Mouse (Mus musculus): ENCODE data around the gene Lce3e. TPM values are rescaled to one million over a fixed set of nuclear protein-coding genes. Genes with fewer than 3 reads are reported as not detected.

The Lce3e gene
- polyA plus RNA-seq, 1 experiment from 2014 or later, result not detected

GRCm38 (mm10) chr3:93014871-93015270 lies 48.0 kb downstream of the Lce3e start:
- 39% methylated on average over 5 of the region's 5 CpGs for WGBS
- ATAC-seq (ENCODE audit: insufficient number of reproducible peaks, low FRiP score), result no peak
- H3K4me1 ChIP-seq (replicated peaks), result 0 out of 2 replicates have a peak, but pooled peaks cover 5% of the 10 kb centered on the region
- H3K36me3 ChIP-seq, result no peaks in the 10 kb centered on the region
- H3K4me2 ChIP-seq, result peak overlapping the region; percentile 92
- peak overlapping the region; percentile 65 for H3K4me3 ChIP-seq
- H3K9me3 ChIP-seq (replicated peaks), result no peaks in the 10 kb centered on the region
- peak overlapping the region; percentile 72 for H3K9ac ChIP-seq
- H3K27me3 ChIP-seq (replicated peaks), result peaks cover 15% of the 10 kb centered on the region
- H3K27ac ChIP-seq (ENCODE audit: poor library complexity, severe bottlenecking), result no peak overlapping the region

DNA sequence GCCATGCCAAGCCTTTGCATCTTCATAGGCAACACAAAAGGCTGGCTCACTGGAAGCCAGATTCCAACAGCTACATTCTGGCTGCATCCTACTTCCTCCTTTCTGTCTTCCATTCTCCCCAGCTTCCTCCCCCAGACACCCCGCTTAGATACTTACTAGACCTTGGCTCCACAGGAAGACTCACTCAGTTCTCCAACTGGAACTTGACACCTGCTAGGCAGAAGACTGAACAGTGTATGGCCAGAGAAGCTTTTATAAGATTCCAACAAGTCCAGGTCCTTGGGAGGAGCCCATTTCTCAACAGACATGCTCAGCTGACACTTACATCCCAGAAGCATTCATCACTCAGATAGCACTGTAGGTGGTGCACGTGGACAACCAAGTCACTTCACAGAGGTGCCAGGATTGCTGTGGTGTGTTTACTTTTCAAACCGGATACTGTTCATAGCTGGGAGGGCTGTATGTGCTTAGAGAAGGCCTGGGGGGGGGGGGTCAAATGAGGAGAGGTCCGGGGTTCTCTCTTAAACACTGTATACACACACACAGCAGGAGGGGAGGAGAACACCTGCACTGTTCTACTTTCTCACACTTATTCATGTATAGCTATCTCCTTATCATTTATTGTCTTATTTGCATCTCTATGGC lies 48.7 kb downstream of the Lce3e start, which contains the start of gene Crct1:
Gene Crct1 (minus strand): TSS at position 228 of the 645 bp plus-strand sequence.
- H3K9ac ChIP-seq, result peak within 1 kb of the TSS; percentile 72
- H3K36me3 ChIP-seq, result no peaks in the 10 kb centered on the region
- peak within 1 kb of the TSS; percentile 92 for H3K4me2 ChIP-seq
- WGBS, result 52% methylated on average over 4 of the region's 4 CpGs
- 0 out of 2 replicates have a peak, but pooled peaks cover 5% of the 10 kb centered on the region for H3K4me1 ChIP-seq (replicated peaks)
- peak within 1 kb of the TSS; percentile 65 for H3K4me3 ChIP-seq
- H3K27ac ChIP-seq (ENCODE audit: poor library complexity, severe bottlenecking), result no peak within 1 kb of the TSS
- H3K9me3 ChIP-seq (replicated peaks), result no peaks in the 10 kb centered on the region
- ATAC-seq (ENCODE audit: insufficient number of reproducible peaks, low FRiP score), result no peak
- H3K27me3 ChIP-seq (replicated peaks), result peaks cover 12% of the 10 kb centered on the region

Other genes starting within 250 kb of the Lce3e start
- gene Lce1f, start 246.7 kb upstream of the Lce3e start, polyA plus RNA-seq (2016; fragmentation: Nextera tagmentation; extraction: Ambion mirVana), result not detected in 2 replicates
- gene Gm38119, start 228.0 kb upstream of the Lce3e start, polyA plus RNA-seq (2016; fragmentation: Nextera tagmentation; extraction: Ambion mirVana), result not detected in 2 replicates
- gene Lce1g, start 214.7 kb upstream of the Lce3e start, polyA plus RNA-seq (2016; fragmentation: Nextera tagmentation; extraction: Ambion mirVana), result not detected in 2 replicates
- not detected in 2 replicates for gene Lce1h, start 202.0 kb upstream of the Lce3e start, polyA plus RNA-seq (2016; fragmentation: Nextera tagmentation; extraction: Ambion mirVana)
- gene Lce1i, start 188.2 kb upstream of the Lce3e start, polyA plus RNA-seq (2016; fragmentation: Nextera tagmentation; extraction: Ambion mirVana), result not detected in 2 replicates
- gene Lce1j, start 176.5 kb upstream of the Lce3e start, polyA plus RNA-seq (2016; fragmentation: Nextera tagmentation; extraction: Ambion mirVana), result not detected in 2 replicates
- not detected in 2 replicates for gene Lce1k, start 159.2 kb upstream of the Lce3e start, polyA plus RNA-seq (2016; fragmentation: Nextera tagmentation; extraction: Ambion mirVana)
- gene Kprp, start 139.8 kb upstream of the Lce3e start, polyA plus RNA-seq (2016; fragmentation: Nextera tagmentation; extraction: Ambion mirVana), result not detected in 2 replicates
- gene Lce1l, start 115.8 kb upstream of the Lce3e start, polyA plus RNA-seq (2016; fragmentation: Nextera tagmentation; extraction: Ambion mirVana), result not detected in 2 replicates
- gene 2310050C09Rik, start 96.8 kb upstream of the Lce3e start, polyA plus RNA-seq (2016; fragmentation: Nextera tagmentation; extraction: Ambion mirVana), result not detected in 2 replicates
- gene Lce3a, start 40.8 kb upstream of the Lce3e start, polyA plus RNA-seq (2016; fragmentation: Nextera tagmentation; extraction: Ambion mirVana), result not detected in 2 replicates
- not detected in 2 replicates for gene Lce3b, start 34.1 kb upstream of the Lce3e start, polyA plus RNA-seq (2016; fragmentation: Nextera tagmentation; extraction: Ambion mirVana)
- not detected in 2 replicates for gene Lce3c, start 22.6 kb upstream of the Lce3e start, polyA plus RNA-seq (2016; fragmentation: Nextera tagmentation; extraction: Ambion mirVana)
- gene Lce3d, start 9.7 kb upstream of the Lce3e start, polyA plus RNA-seq (2016; fragmentation: Nextera tagmentation; extraction: Ambion mirVana), result not detected in 2 replicates
- not detected in 2 replicates for gene Lce3f, start 25.2 kb downstream of the Lce3e start, polyA plus RNA-seq (2016; fragmentation: Nextera tagmentation; extraction: Ambion mirVana)
- gene Crct1, start 48.6 kb downstream of the Lce3e start, polyA plus RNA-seq (2016; fragmentation: Nextera tagmentation; extraction: Ambion mirVana), result not detected in 2 replicates
- gene Lce1m, start 52.0 kb downstream of the Lce3e start, polyA plus RNA-seq (2016; fragmentation: Nextera tagmentation; extraction: Ambion mirVana), result not detected in 2 replicates
- not detected in 2 replicates for gene Gm4858, start 101.8 kb downstream of the Lce3e start, polyA plus RNA-seq (2016; fragmentation: Nextera tagmentation; extraction: Ambion mirVana)
- not detected in 2 replicates for gene Crnn, start 177.7 kb downstream of the Lce3e start, polyA plus RNA-seq (2016; fragmentation: Nextera tagmentation; extraction: Ambion mirVana)
- not detected in 2 replicates for gene Flg2, start 230.2 kb downstream of the Lce3e start, polyA plus RNA-seq (2016; fragmentation: Nextera tagmentation; extraction: Ambion mirVana)